Mouse (Mus musculus): ENCODE data around the gene Rprd1b. TPM values are rescaled to one million over a fixed set of nuclear protein-coding genes. Genes with fewer than 3 reads are reported as not detected.
A peak's percentile ranks its signal among the peaks of the same experiment; 100 is the strongest.

Gene Rprd1b
- polyA plus RNA-seq, 1 experiment from 2014 or later = 43.1 TPM

DNA sequence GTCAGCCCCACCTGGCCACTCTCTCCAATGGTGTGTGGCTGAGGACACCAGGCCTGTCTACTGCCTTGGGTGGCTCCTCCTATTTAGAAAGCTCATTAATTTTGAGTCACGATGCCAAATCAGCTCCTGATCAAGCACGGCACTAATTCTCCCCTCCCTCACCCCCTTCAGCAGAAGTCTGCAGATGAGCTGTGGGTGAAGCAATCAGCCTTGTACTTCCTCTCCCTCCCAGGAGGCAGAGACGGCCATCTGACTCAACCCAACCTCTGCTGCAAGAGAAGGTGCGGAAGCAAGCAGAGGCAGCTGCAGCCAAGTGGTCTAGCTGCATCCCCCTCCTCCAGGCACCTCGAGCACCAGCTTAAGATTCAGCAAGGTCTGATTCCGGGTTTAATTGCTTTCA lies 37.3 kb upstream of the Rprd1b start:
- Histone ChIP-seq H3K27ac (ENCODE audit: low read depth, low read length) (no peak overlapping the region), H3K4me1 (ENCODE audit: control insufficient read depth, insufficient read depth, low read length) (peaks cover 15% of the 10 kb centered on the region; the same call in 1 of the 2 replicates), H3K36me3 (ENCODE audit: control insufficient read depth, insufficient read depth, low read length) (peaks cover 17% of the 10 kb centered on the region), H3K4me2 (no peak overlapping the region), H3K9me3 (replicated peaks; ENCODE audit: control insufficient read depth, low read length) (no peaks in the 10 kb centered on the region), H3K4me3 (ENCODE audit: low read depth, low read length) (no peak overlapping the region), H3K27me3 (ENCODE audit: control insufficient read depth, insufficient read depth, low read length) (no peaks in the 10 kb centered on the region), H3K9ac (ENCODE audit: low read depth, low read length) (no peak overlapping the region)
- no peak for ATAC-seq (replicated peaks; ENCODE audit: insufficient number of reproducible peaks, low FRiP score, low TSS enrichment)
- WGBS (ENCODE audit: insufficient replicate concordance) = 74% methylated on average over 6 of the region's 6 CpGs

DNA sequence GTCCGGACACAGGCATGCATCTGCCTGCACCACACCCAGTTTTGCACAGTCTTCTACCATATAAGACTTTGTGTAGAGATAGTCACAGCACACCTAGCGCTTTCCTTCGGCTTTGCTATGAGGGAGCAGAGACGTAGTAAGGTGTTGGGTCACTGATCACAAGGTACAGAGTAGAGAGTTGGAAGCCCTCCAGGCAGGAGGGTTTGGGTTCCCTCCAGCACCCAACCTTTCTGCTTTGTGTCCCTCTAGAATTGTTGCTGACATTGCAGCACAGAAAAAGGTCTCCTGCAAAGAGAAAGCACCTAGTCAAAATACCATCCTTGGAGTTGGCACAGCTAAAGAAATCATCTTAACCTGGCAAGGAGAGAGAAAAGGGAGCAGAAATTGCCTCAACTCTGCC lies 35.8 kb upstream of the Rprd1b start:
- H3K27me3 ChIP-seq (ENCODE audit: control insufficient read depth, insufficient read depth, low read length) = no peaks in the 10 kb centered on the region
- WGBS (ENCODE audit: insufficient replicate concordance) = 93% methylated on average over 4 of the region's 4 CpGs
- no peaks in the 10 kb centered on the region for H3K9me3 ChIP-seq (replicated peaks; ENCODE audit: control insufficient read depth, low read length)
- ATAC-seq (replicated peaks; ENCODE audit: insufficient number of reproducible peaks, low FRiP score, low TSS enrichment) = no peak
- peaks cover 17% of the 10 kb centered on the region for H3K36me3 ChIP-seq (ENCODE audit: control insufficient read depth, insufficient read depth, low read length)
- no peak overlapping the region for H3K27ac ChIP-seq (ENCODE audit: low read depth, low read length)
- no peak overlapping the region for H3K9ac ChIP-seq (ENCODE audit: low read depth, low read length)
- H3K4me1 ChIP-seq (ENCODE audit: control insufficient read depth, insufficient read depth, low read length) = peaks cover 11% of the 10 kb centered on the region; the same call in 1 of the 2 replicates
- no peak overlapping the region for H3K4me3 ChIP-seq (ENCODE audit: low read depth, low read length)
- no peak overlapping the region for H3K4me2 ChIP-seq

DNA sequence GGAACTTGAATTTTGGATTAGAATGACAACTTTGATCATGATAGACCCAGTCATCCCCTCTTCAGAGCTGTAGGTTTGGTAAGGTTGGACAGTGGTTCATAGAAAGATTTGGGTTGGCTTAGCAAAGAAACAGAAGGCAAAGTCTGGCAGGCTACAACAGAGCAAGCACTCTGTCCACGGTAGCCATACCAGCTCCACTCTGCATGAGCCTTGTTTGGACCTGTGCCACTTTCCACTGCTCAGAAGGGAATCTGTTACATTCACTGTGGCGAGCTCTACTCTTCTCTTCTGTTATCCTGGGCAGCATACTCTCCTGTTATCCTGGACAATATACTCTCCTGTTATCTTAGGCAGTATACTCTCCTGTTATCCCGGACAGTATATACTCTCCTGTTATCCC lies 29.5 kb upstream of the Rprd1b start:
- ATAC-seq (replicated peaks; ENCODE audit: insufficient number of reproducible peaks, low FRiP score, low TSS enrichment) = no peak
- Histone ChIP-seq H3K9ac (ENCODE audit: low read depth, low read length) (no peak overlapping the region), H3K9me3 (replicated peaks; ENCODE audit: control insufficient read depth, low read length) (no peaks in the 10 kb centered on the region), H3K36me3 (ENCODE audit: control insufficient read depth, insufficient read depth, low read length) (peaks cover 7% of the 10 kb centered on the region), H3K27me3 (ENCODE audit: control insufficient read depth, insufficient read depth, low read length) (no peaks in the 10 kb centered on the region), H3K4me2 (no peak overlapping the region), H3K4me3 (ENCODE audit: low read depth, low read length) (no peak overlapping the region), H3K27ac (ENCODE audit: low read depth, low read length) (no peak overlapping the region), H3K4me1 (ENCODE audit: control insufficient read depth, insufficient read depth, low read length) (0 out of 2 replicates have a peak, but pooled peaks cover 5% of the 10 kb centered on the region)
- 64% methylated on average over 3 of the region's 3 CpGs for WGBS (ENCODE audit: insufficient replicate concordance)

- 43% methylated on average over 6 of the region's 6 CpGs for WGBS (ENCODE audit: insufficient replicate concordance)
- Histone ChIP-seq H3K9ac (ENCODE audit: low read depth, low read length) (no peak overlapping the region), H3K27me3 (ENCODE audit: control insufficient read depth, insufficient read depth, low read length) (no peaks in the 10 kb centered on the region), H3K9me3 (replicated peaks; ENCODE audit: control insufficient read depth, low read length) (no peaks in the 10 kb centered on the region), H3K36me3 (ENCODE audit: control insufficient read depth, insufficient read depth, low read length) (peaks cover 11% of the 10 kb centered on the region), H3K27ac (ENCODE audit: low read depth, low read length) (peak overlapping the region; percentile 54; the same call in 1 of the 2 replicates), H3K4me1 (ENCODE audit: control insufficient read depth, insufficient read depth, low read length) (peaks cover 8% of the 10 kb centered on the region), H3K4me3 (ENCODE audit: low read depth, low read length) (no peak overlapping the region), H3K4me2 (no peak overlapping the region)
- no peak for ATAC-seq (replicated peaks; ENCODE audit: insufficient number of reproducible peaks, low FRiP score, low TSS enrichment)
Measured at GRCm38 (mm10) chr2:158004620-158005019, 23.7 kb upstream of the Rprd1b start.

DNA sequence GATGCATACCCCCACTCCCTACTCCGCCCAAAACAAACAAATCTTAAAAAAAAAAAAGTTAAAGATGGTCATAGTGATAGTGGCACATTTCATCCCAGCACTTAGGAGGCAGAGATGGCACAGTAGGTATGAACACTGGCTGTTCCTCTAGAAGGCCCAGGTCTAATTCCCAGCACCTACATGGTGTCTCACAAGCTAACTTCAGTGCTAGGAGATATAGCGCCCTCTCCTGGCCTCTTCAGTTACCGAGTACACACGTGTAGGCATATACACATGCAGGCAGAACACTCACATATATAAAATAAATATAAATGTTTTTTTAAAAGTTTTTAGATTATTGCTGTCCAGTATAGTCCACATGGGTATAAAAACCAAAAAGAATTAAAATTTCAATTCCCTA lies 22.7 kb upstream of the Rprd1b start:
- H3K4me2 ChIP-seq = no peak overlapping the region
- no peaks in the 10 kb centered on the region for H3K9me3 ChIP-seq (replicated peaks; ENCODE audit: control insufficient read depth, low read length)
- H3K4me1 ChIP-seq (ENCODE audit: control insufficient read depth, insufficient read depth, low read length) = peaks cover 9% of the 10 kb centered on the region
- H3K36me3 ChIP-seq (ENCODE audit: control insufficient read depth, insufficient read depth, low read length) = peaks cover 11% of the 10 kb centered on the region
- no peak overlapping the region for H3K4me3 ChIP-seq (ENCODE audit: low read depth, low read length)
- H3K27ac ChIP-seq (ENCODE audit: low read depth, low read length) = no peak overlapping the region
- 91% methylated on average over 4 of the region's 4 CpGs for WGBS (ENCODE audit: insufficient replicate concordance)
- no peak overlapping the region for H3K9ac ChIP-seq (ENCODE audit: low read depth, low read length)
- ATAC-seq (replicated peaks; ENCODE audit: insufficient number of reproducible peaks, low FRiP score, low TSS enrichment) = no peak
- H3K27me3 ChIP-seq (ENCODE audit: control insufficient read depth, insufficient read depth, low read length) = no peaks in the 10 kb centered on the region

GRCm38 (mm10) chr2:158009373-158009772 lies 18.9 kb upstream of the Rprd1b start:
- Histone ChIP-seq H3K27me3 (ENCODE audit: control insufficient read depth, insufficient read depth, low read length) (no peaks in the 10 kb centered on the region), H3K9me3 (replicated peaks; ENCODE audit: control insufficient read depth, low read length) (no peaks in the 10 kb centered on the region), H3K9ac (ENCODE audit: low read depth, low read length) (no peak overlapping the region), H3K4me1 (ENCODE audit: control insufficient read depth, insufficient read depth, low read length) (peaks cover 9% of the 10 kb centered on the region), H3K4me2 (no peak overlapping the region), H3K4me3 (ENCODE audit: low read depth, low read length) (no peak overlapping the region), H3K27ac (ENCODE audit: low read depth, low read length) (0 out of 2 replicates have a peak overlapping the region, but pooled peaks have one; percentile 10), H3K36me3 (ENCODE audit: control insufficient read depth, insufficient read depth, low read length) (peaks cover 11% of the 10 kb centered on the region)
- ATAC-seq (replicated peaks; ENCODE audit: insufficient number of reproducible peaks, low FRiP score, low TSS enrichment) = no peak
- 75% methylated on average over 7 of the region's 7 CpGs for WGBS (ENCODE audit: insufficient replicate concordance)

- no peaks in the 10 kb centered on the region for H3K27me3 ChIP-seq (ENCODE audit: control insufficient read depth, insufficient read depth, low read length)
- H3K4me2 ChIP-seq = no peak overlapping the region
- H3K9me3 ChIP-seq (replicated peaks; ENCODE audit: control insufficient read depth, low read length) = no peaks in the 10 kb centered on the region
- peaks cover 9% of the 10 kb centered on the region for H3K4me1 ChIP-seq (ENCODE audit: control insufficient read depth, insufficient read depth, low read length)
- no peak overlapping the region for H3K27ac ChIP-seq (ENCODE audit: low read depth, low read length)
- ATAC-seq (replicated peaks; ENCODE audit: insufficient number of reproducible peaks, low FRiP score, low TSS enrichment) = no peak
- WGBS (ENCODE audit: insufficient replicate concordance) = 92% methylated on average over 3 of the region's 3 CpGs
- no peak overlapping the region for H3K4me3 ChIP-seq (ENCODE audit: low read depth, low read length)
- H3K36me3 ChIP-seq (ENCODE audit: control insufficient read depth, insufficient read depth, low read length) = peaks cover 4% of the 10 kb centered on the region; the same call in 1 of the 2 replicates
- no peak overlapping the region for H3K9ac ChIP-seq (ENCODE audit: low read depth, low read length)
Measured at GRCm38 (mm10) chr2:158012608-158013007, 15.7 kb upstream of the Rprd1b start.

DNA sequence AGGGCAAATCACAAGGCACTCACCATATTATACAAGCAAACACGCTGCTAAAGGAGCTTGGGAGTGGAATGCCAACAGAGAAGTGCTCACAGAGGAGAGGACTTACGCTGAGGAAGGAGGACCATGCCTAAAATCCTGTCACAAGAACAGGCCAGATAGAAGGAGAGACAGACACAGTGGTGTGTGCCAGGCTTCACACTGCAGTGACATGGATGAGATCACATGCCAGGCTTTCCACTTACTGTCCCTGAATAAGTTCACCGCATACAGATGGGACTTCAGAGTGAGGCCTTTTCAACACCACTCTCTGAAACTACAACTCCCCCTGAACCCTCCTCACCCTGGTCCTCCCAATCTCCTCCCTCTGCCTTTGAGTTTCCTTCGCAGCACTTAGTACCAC lies 11.0 kb upstream of the Rprd1b start:
- Histone ChIP-seq H3K9ac (ENCODE audit: low read depth, low read length) (no peak overlapping the region), H3K27me3 (ENCODE audit: control insufficient read depth, insufficient read depth, low read length) (no peaks in the 10 kb centered on the region), H3K36me3 (ENCODE audit: control insufficient read depth, insufficient read depth, low read length) (no peaks in the 10 kb centered on the region), H3K27ac (ENCODE audit: low read depth, low read length) (no peak overlapping the region), H3K4me1 (ENCODE audit: control insufficient read depth, insufficient read depth, low read length) (no peaks in the 10 kb centered on the region), H3K9me3 (replicated peaks; ENCODE audit: control insufficient read depth, low read length) (no peaks in the 10 kb centered on the region), H3K4me2 (no peak overlapping the region), H3K4me3 (ENCODE audit: low read depth, low read length) (no peak overlapping the region)
- ATAC-seq (replicated peaks; ENCODE audit: insufficient number of reproducible peaks, low FRiP score, low TSS enrichment) = no peak
- WGBS (ENCODE audit: insufficient replicate concordance) = 76% methylated on average over 4 of the region's 4 CpGs

DNA sequence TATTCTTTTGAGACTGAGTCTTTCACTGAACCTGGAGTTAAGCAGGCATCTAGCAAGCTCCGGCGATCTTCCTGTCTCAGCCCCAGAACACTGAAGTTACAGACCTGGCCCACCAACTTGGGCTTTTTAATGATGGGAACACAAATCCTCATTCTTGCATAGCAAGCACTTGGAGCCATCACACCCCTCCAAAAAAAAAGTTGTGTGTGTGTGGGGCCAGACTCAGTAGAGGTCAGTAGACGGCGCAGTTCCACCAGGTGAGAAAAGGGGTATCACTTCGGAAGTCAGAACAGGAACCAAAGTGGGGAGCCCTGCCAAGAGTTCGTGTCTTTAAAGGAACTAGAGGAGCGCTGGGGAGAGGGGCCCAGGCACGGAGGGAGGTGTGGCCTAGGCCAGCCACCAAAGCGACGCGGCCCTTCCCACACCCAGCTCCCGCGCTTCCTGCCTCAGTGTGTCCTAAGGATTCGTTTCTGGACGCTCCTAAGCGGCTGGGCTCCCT lies 393 bp upstream of the Rprd1b start:
- under 1% methylated on average over 16 of the region's 16 CpGs for WGBS (ENCODE audit: insufficient replicate concordance)
- no peak for ATAC-seq (replicated peaks; ENCODE audit: insufficient number of reproducible peaks, low FRiP score, low TSS enrichment)
- Histone ChIP-seq H3K9me3 (replicated peaks; ENCODE audit: control insufficient read depth, low read length) (no peaks in the 10 kb centered on the region), H3K4me3 (ENCODE audit: low read depth, low read length) (peak overlapping the region; percentile 91), H3K4me2 (peak overlapping the region; percentile 83), H3K27ac (ENCODE audit: low read depth, low read length) (peak overlapping the region; percentile 96), H3K27me3 (ENCODE audit: control insufficient read depth, insufficient read depth, low read length) (no peaks in the 10 kb centered on the region), H3K9ac (ENCODE audit: low read depth, low read length) (peak overlapping the region; percentile 94), H3K36me3 (ENCODE audit: control insufficient read depth, insufficient read depth, low read length) (no peaks in the 10 kb centered on the region), H3K4me1 (ENCODE audit: control insufficient read depth, insufficient read depth, low read length) (peaks cover 23% of the 10 kb centered on the region)

Data from heart, embryonic 11.5 days (tissue).